Mouse (Mus musculus): Measurements from ENCODE around the gene Ctf2.

DNA sequence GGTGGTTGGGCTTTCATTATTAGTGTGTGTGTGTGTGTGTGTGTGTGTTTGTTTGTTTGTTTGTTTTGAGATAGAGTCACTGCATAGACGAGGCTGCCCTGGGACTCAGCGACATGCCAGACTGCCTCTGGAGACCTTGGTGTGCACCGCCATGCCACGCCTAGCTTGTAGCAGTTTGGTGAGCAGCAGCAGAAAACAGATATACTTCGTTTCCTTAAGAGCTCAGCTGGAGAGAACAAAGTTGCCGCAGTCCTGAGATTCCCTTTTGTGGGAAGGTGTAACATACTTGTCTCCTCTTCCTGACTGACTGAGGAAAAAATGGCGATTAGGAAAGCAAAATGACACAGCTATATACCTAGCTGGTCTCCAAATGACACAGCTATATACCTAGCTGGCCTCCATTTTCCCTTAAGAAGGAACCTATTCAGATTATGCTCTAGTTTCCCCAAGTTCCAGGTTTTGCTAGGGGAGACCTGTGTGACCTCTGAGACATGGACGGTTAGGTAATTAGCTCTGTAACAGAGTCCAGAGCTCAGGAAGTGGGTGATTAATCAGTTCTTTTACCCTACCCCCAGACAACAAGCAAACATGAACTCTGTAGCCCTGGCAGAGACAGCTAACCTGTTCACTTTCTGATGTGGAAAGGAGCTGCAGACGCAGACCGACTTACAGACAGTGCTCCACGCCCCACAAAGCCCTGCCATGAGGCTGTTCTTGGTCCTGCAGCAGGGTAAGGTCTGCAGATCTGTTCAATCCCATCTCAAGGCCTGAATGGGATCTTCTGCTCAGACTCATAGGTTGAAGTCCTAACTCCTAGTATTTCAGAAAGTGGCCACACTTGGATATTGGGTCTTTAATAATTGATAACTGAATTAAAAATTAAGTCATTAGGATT is 59.8 kb downstream of the Ctf2 start:
- TF ChIP-seq CTCF (IDR thresholded peaks at IDR 0.05; ENCODE audit: low read depth, low read length) (no peak), POLR2A (IDR thresholded peaks at IDR 0.05; ENCODE audit: extremely low read depth, insufficient read depth, low read length) (no peak)
